Mouse (Mus musculus): ENCODE results near the gene C130050O18Rik. TPM values are rescaled to one million over a fixed set of nuclear protein-coding genes. Genes with fewer than 3 reads are reported as not detected.

C130050O18Rik gene
- polyA plus RNA-seq, 1 experiment = 7.2 TPM

DNA sequence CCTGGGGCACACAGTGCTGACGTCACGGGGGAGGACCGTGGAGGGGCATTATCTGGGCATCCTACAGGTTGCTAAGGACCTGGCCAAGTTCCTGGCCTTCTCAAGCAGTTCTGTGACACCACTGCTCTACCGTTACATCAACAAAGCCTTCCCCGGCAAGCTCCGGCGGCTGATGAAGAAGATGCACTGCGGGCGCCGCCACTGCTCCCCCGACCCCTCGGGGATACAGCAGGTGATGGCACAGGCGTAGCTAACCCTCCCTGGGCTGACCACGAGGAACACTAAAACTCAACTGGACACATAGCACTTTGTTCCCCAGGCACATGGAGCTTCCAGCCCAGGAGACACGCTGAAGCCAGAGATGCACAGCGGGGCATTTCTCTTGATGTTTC, 11.9 kb upstream of the C130050O18Rik start:
- WGBS = 91% methylated on average over 16 of the region's 16 CpGs
- Histone ChIP-seq H3K4me3 (replicated peaks; ENCODE audit: extremely low read depth, low read depth, low read length) (no peak overlapping the region), H3K4me1 (ENCODE audit: control insufficient read depth, insufficient read depth, low read length) (peaks cover 37% of the 10 kb centered on the region)
- DNase-seq = no peak
- TF ChIP-seq POLR2A (IDR thresholded peaks at IDR 0.05; ENCODE audit: borderline replicate concordance, extremely low read depth, low read depth, low read length) = no peak
- no peak for TF ChIP-seq CTCF (IDR thresholded peaks at IDR 0.05; ENCODE audit: insufficient read depth, low read length)

DNA sequence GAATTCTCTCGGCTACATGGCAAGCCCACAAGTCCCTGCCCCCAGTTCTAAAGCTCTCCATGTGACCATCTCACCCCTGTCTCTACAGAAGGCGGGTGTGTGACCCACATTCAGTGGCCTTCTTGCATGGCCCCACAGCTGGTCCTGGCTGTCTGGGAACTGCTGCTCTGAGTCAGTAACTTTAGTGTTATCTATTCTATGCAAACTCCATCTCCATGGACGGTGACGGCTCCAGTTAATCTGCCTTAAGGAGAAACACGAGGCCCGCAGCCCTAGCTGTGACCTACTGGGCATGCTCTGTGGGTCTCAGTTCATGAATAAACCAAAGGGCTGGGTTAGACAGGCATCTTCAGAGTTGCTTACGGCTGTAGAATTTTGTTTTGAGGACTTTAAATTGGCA, 10.7 kb upstream of the C130050O18Rik start:
- H3K4me3 ChIP-seq (replicated peaks; ENCODE audit: extremely low read depth, low read depth, low read length) = no peak overlapping the region
- TF ChIP-seq CTCF (IDR thresholded peaks at IDR 0.05; ENCODE audit: insufficient read depth, low read length) (no peak), POLR2A (IDR thresholded peaks at IDR 0.05; ENCODE audit: borderline replicate concordance, extremely low read depth, low read depth, low read length) (no peak)
- 75% methylated on average over 7 of the region's 7 CpGs for WGBS
- peaks cover 31% of the 10 kb centered on the region for H3K4me1 ChIP-seq (ENCODE audit: control insufficient read depth, insufficient read depth, low read length)
- no peak for DNase-seq

DNA sequence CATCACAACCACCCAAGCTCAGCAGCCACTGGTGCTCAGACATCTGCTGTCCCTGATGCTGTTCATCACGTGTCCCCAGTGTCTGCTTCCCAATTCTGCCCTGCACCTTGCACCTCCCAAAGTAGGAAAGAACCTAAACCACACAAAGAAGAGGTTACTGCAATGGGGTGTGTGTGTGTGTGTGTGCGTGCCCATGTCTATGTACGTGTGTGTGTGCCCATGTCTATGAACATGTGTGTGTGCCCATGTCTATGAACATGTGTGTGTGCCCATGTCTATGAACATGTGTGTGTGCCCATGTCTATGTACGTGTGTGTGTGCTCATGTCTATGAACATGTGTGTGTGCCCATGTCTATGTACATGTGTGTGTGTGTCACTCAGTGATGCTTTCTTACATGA, 9.6 kb upstream of the C130050O18Rik start:
- DNase-seq = no peak
- H3K4me1 ChIP-seq (ENCODE audit: control insufficient read depth, insufficient read depth, low read length) = peaks cover 25% of the 10 kb centered on the region
- TF ChIP-seq POLR2A (IDR thresholded peaks at IDR 0.05; ENCODE audit: borderline replicate concordance, extremely low read depth, low read depth, low read length) (no peak), CTCF (IDR thresholded peaks at IDR 0.05; ENCODE audit: insufficient read depth, low read length) (no peak)
- WGBS = 85% methylated on average over 4 of the region's 4 CpGs
- H3K4me3 ChIP-seq (replicated peaks; ENCODE audit: extremely low read depth, low read depth, low read length) = no peak overlapping the region

DNA sequence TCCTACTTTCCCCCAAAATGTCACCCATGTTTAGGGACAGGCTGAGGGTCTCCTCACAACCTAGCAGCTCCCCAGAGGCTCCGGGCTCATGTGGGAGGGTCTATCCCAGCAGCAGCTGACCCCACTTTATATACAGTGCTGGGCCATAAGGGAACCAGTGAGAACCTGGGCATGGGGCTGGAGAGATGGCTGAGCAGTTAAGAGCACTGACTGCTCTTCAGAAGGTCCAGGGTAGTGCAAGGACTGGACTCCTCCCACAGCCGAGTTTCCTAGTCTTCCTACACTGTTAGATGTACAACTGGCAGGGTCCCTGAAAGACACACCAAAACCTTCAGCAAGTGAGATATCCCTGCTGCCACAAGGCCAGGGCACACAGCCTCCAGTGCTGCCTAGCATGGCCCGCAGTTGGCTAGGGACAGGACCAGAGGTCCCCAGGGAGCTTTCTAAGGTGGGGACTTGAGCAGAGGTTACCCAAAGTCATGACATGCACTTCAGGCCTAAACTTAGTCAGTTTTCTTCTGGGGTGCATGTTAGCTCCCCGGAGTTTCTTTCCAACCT, 7.6 kb upstream of the C130050O18Rik start:
- WGBS = 79% methylated on average over 4 of the region's 4 CpGs
- TF ChIP-seq POLR2A (IDR thresholded peaks at IDR 0.05; ENCODE audit: borderline replicate concordance, extremely low read depth, low read depth, low read length) (no peak), CTCF (IDR thresholded peaks at IDR 0.05; ENCODE audit: insufficient read depth, low read length) (no peak)
- Histone ChIP-seq H3K4me3 (replicated peaks; ENCODE audit: extremely low read depth, low read depth, low read length) (no peak overlapping the region), H3K4me1 (ENCODE audit: control insufficient read depth, insufficient read depth, low read length) (peaks cover 14% of the 10 kb centered on the region)
- DNase-seq = no peak

DNA sequence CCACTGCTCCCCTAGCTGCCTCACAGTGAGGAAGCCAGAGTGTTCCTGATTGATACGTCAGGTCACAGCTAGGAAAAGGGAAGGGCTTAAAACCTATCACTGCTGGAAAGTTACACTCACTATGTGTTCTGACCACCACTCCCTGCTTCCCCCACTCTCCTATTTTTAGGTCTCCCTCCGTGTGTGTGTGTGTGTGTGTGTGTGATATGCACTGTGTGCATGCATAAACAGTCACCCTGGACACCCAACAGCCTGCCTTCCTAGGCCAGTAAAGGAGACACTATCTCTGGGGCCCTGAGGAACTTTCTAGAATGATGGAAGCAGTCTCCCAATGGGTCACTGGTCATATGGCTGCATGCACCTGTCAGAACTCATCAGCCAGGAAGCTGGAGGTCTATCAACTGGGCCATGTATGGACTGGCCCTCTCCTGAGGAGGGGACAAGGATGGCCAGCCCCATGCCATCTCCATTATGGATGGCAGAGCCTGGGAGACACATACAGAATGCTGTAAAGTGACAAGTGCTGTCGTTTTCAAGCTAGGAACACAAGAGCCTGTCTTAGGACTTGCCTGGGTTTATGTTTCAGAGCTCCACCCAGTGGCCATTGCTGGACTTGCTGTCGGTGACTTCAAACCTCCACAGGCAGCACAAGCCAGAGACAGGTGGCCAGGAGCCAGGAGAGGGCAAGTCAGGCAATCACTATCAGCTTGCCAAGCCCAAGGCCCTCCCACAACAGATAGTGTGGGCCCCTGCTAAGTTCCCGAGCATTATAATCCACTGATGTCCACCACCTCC, 6.9 kb upstream of the C130050O18Rik start:
- peaks cover 11% of the 10 kb centered on the region for H3K4me1 ChIP-seq (ENCODE audit: control insufficient read depth, insufficient read depth, low read length)
- H3K4me3 ChIP-seq (replicated peaks; ENCODE audit: extremely low read depth, low read depth, low read length) = no peak overlapping the region
- 13% methylated on average over 5 of the region's 5 CpGs for WGBS
- peak; percentile 93 for DNase-seq
- TF ChIP-seq CTCF (IDR thresholded peaks at IDR 0.05; ENCODE audit: insufficient read depth, low read length) (peak; percentile 89), POLR2A (IDR thresholded peaks at IDR 0.05; ENCODE audit: borderline replicate concordance, extremely low read depth, low read depth, low read length) (no peak)

DNA sequence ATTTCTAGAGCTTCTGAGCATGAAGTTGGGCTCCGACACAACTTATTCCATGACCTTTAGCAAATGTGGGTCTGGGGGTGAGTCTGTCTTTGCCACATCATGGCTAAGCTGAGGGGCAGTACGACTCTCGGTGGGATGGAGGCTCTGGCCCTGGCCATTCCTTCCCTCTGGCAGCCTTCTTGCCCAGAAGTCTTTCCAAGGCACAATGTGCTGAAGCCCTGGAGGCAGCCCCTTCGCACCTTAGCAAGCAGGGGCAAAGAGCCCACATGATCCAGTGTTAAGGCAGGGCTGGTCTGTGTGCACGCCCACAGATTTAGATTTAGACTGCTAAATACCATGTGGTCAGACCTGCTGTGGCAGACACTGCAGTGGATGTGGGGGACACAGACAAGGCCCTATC, 6.3 kb upstream of the C130050O18Rik start:
- H3K4me3 ChIP-seq (replicated peaks; ENCODE audit: extremely low read depth, low read depth, low read length) = no peak overlapping the region
- peaks cover 11% of the 10 kb centered on the region for H3K4me1 ChIP-seq (ENCODE audit: control insufficient read depth, insufficient read depth, low read length)
- TF ChIP-seq CTCF (IDR thresholded peaks at IDR 0.05; ENCODE audit: insufficient read depth, low read length) (no peak), POLR2A (IDR thresholded peaks at IDR 0.05; ENCODE audit: borderline replicate concordance, extremely low read depth, low read depth, low read length) (0 out of 2 replicates have a peak, but pooled peaks have one; percentile 4)
- no peak for DNase-seq
- WGBS = 71% methylated on average over 5 of the region's 5 CpGs

DNA sequence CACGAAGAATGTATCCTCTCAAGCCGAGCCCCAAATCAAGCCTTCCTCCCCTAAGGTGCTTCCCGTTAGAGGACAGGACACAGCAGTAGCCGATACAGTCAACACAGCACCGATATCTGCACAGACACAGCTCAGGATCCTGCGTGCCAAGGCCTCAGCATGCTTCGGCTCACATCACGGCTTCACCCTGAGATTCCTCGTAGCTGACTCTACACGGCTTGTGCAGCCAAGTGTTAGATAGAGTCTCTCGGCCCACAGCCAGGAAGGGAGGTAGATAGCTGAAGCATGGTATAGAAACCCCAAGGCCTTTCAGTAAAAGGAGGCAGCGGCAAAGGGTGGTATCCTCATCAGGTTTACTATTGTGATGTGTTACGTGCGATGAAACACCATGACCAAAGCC, 5.1 kb upstream of the C130050O18Rik start:
- peaks cover 11% of the 10 kb centered on the region for H3K4me1 ChIP-seq (ENCODE audit: control insufficient read depth, insufficient read depth, low read length)
- H3K4me3 ChIP-seq (replicated peaks; ENCODE audit: extremely low read depth, low read depth, low read length) = no peak overlapping the region
- WGBS = 76% methylated on average over 14 of the region's 14 CpGs
- TF ChIP-seq CTCF (IDR thresholded peaks at IDR 0.05; ENCODE audit: insufficient read depth, low read length) (no peak), POLR2A (IDR thresholded peaks at IDR 0.05; ENCODE audit: borderline replicate concordance, extremely low read depth, low read depth, low read length) (no peak)
- DNase-seq = no peak

DNA sequence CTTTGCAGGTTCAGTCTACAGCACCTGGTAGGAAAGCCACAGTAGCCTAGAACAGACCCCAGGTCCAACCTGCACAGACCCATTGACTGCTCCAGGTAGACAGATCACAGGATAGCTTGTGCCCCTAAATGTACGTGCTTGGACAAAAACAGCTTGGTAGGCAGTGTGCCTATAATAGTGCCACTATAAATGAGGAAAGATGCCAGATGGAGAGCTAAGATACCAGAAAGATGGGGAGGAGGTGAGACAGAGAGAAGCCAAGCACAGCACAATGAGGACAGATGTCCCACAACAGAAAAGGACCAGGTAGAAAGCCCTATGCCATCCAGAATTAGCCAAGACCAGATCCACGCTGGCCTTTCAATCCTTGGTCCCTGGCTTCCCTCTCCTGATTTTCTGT, 3.0 kb upstream of the C130050O18Rik start:
- no peak for TF ChIP-seq POLR2A (IDR thresholded peaks at IDR 0.05; ENCODE audit: borderline replicate concordance, extremely low read depth, low read depth, low read length)
- no peak for TF ChIP-seq CTCF (IDR thresholded peaks at IDR 0.05; ENCODE audit: insufficient read depth, low read length)
- H3K4me3 ChIP-seq (replicated peaks; ENCODE audit: extremely low read depth, low read depth, low read length) = no peak overlapping the region
- 94% methylated on average over 2 of the region's 2 CpGs for WGBS
- no peak for DNase-seq
- peaks cover 13% of the 10 kb centered on the region for H3K4me1 ChIP-seq (ENCODE audit: control insufficient read depth, insufficient read depth, low read length)

DNA sequence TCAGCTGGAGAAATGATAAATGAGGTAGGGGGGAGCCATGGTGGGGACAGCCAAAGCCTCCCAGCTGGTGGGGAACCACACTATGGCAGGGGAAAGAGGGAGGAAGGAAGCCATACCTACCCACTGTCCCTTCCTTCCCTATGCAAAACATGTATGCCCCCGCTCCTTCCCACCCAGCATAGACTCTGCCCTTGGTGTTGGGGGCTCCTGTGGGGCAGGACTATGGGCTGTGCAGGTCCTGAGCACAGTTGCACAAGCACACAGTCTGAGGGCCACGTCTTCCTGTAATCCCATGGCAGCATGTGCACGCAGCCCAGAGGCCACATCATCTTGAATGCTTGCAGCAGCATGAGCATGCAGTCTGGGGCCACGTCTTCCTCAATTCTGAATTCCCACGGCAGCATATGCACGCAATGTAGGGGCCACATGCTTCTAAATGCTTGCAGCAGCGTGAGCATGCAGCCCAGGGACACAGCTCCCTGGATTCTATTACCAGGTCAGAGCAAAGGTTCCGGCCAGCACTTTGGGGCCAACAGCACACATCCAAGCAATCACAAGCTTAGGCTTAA, 1.3 kb upstream of the C130050O18Rik start:
- WGBS = 84% methylated on average over 8 of the region's 8 CpGs
- Histone ChIP-seq H3K4me3 (replicated peaks; ENCODE audit: extremely low read depth, low read depth, low read length) (no peak overlapping the region), H3K4me1 (ENCODE audit: control insufficient read depth, insufficient read depth, low read length) (peaks cover 9% of the 10 kb centered on the region)
- TF ChIP-seq POLR2A (IDR thresholded peaks at IDR 0.05; ENCODE audit: borderline replicate concordance, extremely low read depth, low read depth, low read length) (no peak), CTCF (IDR thresholded peaks at IDR 0.05; ENCODE audit: insufficient read depth, low read length) (no peak)
- DNase-seq = no peak

Data from lung, adult 2 months (tissue).